Mouse (Mus musculus) bone marrow macrophage, adult 2 months (primary cell): Measurements from ENCODE around the gene Zfp36l1. TPM values are rescaled to one million over a fixed set of nuclear protein-coding genes. Genes with fewer than 3 reads are reported as not detected.

Experiments used
- H3K27ac ChIP-seq: 2 replicates; pipeline ENCODE4 v1.5.1; 2012; ENCODE audit warnings: low read depth, low read length; ENCODE audit not compliant: insufficient read depth
- H3K4me1 ChIP-seq: 2 replicates; pipeline ENCODE4 v1.6.1; 2012; ENCODE audit warnings: low read length; ENCODE audit not compliant: control insufficient read depth, insufficient read depth
- H3K4me3 ChIP-seq: 2 replicates; pipeline ENCODE4 v1.5.1; 2012; ENCODE audit warnings: mild to moderate bottlenecking, low read length, moderate library complexity; ENCODE audit not compliant: insufficient read depth
- CTCF ChIP-seq: IDR thresholded peaks from 2 replicates; pipeline ENCODE4 v1.5.1; 2012; ENCODE audit warnings: low read depth, mild to moderate bottlenecking, low read length, moderate library complexity
- POLR2A ChIP-seq: IDR thresholded peaks from 2 replicates; pipeline ENCODE4 v1.6.1; 2012; ENCODE audit warnings: mild to moderate bottlenecking, low read depth, low read length, borderline replicate concordance
- polyA plus RNA-seq: library from polyadenylated mRNA; stranded (reverse); fragments of >200 nt; gene quantifications from 2 replicates; pipeline ENCODE4 v1.2.4, GENCODE M21; 2012; ENCODE audit not compliant: missing spikeins, insufficient read depth, insufficient read length

Gene Zfp36l1
- 265 and 268 TPM in 2 replicates for polyA plus RNA-seq

DNA sequence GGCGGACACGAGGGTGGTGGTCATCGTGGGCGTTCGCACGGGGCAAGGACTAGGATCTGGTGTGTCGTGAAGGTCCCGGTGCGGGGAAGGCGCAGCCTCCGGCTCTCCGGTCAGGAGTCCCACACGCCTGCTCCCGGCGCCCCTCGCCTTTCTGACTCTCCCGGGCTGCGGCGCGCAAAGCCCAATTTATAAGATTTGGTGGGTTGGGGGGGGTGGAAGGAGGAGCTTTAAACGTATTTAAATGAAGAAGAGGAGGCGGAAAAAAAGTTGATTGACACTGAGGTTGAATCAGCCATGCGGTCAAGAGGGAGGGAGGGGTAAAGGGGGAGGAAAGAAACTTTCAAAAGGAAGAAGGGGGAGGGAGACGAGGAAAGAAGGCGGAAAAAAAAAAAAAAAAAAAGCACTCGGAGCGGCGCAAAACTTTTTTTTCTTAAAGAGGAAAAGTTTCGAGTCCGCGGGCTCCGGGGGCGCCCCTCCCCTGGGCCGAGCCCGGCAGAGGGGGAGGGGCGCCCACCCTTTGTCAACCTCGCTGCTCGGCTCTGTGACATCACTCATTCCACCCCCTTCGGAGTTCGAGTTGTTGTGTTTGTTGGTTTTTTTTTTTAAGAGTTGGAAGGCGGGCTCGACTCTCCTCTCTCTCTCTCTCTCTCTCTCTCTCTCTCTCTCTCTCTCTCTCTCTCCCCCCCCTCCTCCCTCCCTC is at the start of gene Zfp36l1:
Gene Zfp36l1 (minus strand): TSS at position 162 of the 700 bp plus-strand sequence.
- peak within 1 kb of the TSS; percentile 91 for H3K4me3 ChIP-seq
- H3K4me1 ChIP-seq, result peaks cover 15% of the 10 kb centered on the region
- TF ChIP-seq CTCF, result no peak
- peak; percentile 99 for TF ChIP-seq POLR2A
- H3K27ac ChIP-seq, result peak within 1 kb of the TSS; percentile 78

DNA sequence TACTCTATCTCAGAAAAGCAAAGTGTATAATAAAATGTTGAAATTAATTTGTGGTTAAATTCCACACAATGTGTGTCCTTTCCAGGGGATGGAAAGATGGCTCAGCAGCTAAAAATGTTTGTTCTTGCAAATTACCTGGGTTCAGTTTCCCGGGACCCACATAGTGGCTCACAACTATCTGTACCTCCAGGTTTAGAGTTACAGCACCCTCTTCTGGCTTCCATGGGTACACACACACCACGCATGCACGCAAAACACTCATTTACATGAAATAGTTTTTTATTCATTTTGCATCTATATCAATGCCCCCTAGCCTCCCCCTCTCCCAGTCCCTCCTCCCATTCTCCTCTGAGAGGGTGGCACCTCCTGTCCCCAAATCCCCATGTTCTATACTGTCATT is 49.6 kb upstream of the Zfp36l1 start:
- TF ChIP-seq CTCF (no peak), POLR2A (no peak)
- peaks cover 7% of the 10 kb centered on the region for H3K4me1 ChIP-seq
- no peak overlapping the region for H3K27ac ChIP-seq
- H3K4me3 ChIP-seq, result no peak overlapping the region

DNA sequence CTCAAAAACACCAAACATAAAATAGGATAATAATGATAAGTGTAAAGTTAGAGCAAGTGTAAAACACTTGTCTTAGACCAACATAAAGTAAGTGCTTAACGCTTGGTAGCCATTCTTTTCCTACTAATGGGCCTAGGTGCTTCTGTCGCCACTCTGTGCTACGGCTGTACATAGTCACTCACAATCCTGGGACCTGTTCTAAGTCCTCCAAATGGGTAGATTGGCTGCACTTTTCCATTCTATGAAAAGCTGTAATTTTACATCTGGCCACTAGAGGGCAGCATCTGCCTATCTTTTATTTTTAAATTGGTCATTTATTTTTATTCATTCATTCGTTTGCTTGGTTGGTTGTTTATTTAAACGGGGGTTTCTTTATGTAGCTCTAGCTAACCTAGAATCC is 44.9 kb upstream of the Zfp36l1 start:
- no peak overlapping the region for H3K4me3 ChIP-seq
- no peak for TF ChIP-seq CTCF
- TF ChIP-seq POLR2A, result no peak
- H3K27ac ChIP-seq, result no peak overlapping the region
- peaks cover 9% of the 10 kb centered on the region for H3K4me1 ChIP-seq

DNA sequence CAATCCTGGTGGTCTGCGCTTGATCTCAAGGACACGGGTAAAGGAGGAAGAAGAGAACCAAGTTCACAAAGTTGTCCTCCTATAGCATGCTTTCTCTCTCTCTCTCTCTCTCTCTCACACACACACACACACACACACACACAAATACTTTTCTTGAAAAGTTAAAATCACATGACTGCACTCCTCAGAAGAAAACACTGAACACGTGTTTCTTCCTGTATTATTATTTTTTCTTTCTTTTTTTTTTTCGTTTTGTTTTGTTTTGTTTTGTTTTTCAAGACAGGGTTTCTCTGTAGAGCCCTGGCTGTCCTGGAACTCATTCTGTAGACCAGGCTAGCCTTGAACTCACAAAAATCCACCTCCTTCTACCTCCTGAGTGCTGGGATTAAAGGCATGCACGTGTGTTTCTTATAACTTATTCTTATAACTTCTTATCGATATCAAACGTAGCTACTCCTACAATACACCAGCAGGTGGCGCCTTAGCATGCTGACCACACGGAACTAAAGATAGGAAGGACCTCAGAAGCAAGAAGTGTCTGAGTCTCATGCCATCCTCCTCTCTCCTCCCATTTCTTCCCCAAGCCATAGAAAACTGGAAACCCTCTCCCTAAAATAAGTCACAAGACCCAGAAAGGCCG is 41.0 kb upstream of the Zfp36l1 start:
- TF ChIP-seq POLR2A (no peak), CTCF (no peak; the same call in 1 of the 2 replicates)
- Histone ChIP-seq H3K4me1 (peaks cover 6% of the 10 kb centered on the region; the same call in 1 of the 2 replicates), H3K27ac (no peak overlapping the region), H3K4me3 (no peak overlapping the region)

DNA sequence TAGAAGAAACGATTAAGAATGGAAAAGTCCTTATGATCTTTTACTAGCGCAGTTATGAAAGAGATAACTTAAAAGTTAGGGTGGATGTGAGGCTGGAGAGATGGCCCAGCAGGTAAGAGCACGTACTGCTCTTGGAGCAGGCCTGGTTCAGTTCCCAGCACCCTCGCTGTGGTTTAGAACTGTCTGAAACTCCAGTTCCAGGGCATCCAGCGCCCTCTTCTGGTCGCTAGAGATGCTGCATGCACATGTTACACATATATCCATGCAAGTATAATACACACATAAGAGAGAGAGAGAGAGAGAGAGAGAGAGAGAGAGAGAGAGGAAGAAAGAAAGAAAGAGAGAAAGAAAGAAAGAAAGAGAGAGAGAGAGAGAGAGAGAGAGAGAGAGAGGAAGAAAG is 40.3 kb upstream of the Zfp36l1 start:
- Histone ChIP-seq H3K4me1 (peaks cover 6% of the 10 kb centered on the region; the same call in 1 of the 2 replicates), H3K4me3 (no peak overlapping the region), H3K27ac (no peak overlapping the region)
- TF ChIP-seq CTCF (no peak), POLR2A (no peak)

DNA sequence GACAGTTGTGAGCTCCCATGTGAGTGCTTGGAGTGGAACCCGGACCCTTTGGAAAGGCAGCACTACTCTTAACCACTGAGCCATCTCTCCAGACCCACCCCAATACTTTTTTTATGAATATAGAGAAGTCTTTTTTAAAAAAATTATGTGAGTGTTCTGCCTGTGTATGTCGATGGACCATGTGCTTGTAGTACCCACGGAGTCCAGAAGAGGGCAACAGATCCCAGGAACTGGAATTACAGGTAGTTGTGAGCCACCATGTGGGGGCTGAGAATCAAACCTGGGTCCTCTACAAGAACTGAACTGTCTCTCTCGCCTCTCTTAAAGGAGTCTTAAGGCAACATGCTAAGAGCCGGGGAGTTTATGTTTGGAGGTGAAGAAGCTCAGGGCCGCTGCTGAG is 39.0 kb upstream of the Zfp36l1 start:
- H3K27ac ChIP-seq, result no peak overlapping the region
- peaks cover 6% of the 10 kb centered on the region; the same call in 1 of the 2 replicates for H3K4me1 ChIP-seq
- H3K4me3 ChIP-seq, result no peak overlapping the region
- TF ChIP-seq POLR2A, result no peak
- TF ChIP-seq CTCF, result no peak

DNA sequence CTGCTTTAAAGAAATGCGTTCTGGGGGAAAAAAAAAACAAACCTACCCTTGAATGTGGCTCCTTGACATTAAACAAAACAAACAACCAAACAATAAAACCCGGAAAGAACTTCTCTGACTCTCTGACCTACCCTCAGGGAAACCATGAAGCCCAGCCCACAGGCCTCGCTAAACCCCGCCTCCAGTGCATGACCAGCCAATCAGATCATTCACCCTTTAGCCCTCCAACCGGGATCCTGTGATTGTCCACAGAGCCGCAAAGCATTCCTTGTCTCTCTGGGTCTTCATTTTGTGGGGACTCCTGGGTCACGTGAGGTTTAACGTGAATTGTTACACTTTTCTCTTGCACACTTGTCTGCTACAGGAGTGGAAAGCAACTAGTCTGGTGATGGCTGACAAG is 37.8 kb upstream of the Zfp36l1 start:
- Histone ChIP-seq H3K4me1 (peaks cover 6% of the 10 kb centered on the region; the same call in 1 of the 2 replicates), H3K4me3 (no peak overlapping the region), H3K27ac (no peak overlapping the region)
- TF ChIP-seq POLR2A, result no peak
- no peak for TF ChIP-seq CTCF

DNA sequence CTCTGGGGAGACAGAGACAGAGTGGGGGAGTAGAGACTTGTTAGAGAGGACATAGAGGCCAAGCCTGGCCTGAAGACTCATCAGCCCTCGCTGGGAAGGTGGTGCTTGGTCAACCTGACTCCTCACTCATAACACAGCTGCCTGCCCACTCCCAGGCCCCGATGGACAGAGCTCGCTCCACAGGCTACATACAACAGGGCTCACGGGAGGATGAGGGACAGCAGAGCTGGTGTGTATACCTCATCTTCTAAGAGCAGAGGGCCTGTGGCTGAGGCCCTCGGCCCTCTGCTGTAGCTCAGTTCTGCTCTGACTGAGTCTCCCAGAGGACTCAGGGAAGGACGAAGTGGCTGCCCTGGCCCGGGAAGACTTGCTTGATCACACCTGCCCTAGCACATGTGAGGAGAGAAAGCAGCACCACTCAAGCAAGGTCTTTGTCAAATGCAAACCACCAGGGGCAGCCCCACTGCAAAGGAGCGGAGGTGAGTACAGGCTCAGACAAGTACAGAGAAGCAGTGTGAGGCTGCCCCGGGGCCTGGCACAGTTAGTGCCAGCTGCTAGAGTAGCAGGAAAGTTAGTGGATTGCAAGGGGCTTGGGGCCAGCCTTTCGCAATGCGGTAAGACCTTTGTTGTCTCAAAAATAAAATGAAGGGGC is 34.9 kb upstream of the Zfp36l1 start:
- peaks cover 4% of the 10 kb centered on the region; the same call in 1 of the 2 replicates for H3K4me1 ChIP-seq
- no peak overlapping the region for H3K4me3 ChIP-seq
- no peak for TF ChIP-seq POLR2A
- TF ChIP-seq CTCF, result no peak
- H3K27ac ChIP-seq, result no peak overlapping the region

DNA sequence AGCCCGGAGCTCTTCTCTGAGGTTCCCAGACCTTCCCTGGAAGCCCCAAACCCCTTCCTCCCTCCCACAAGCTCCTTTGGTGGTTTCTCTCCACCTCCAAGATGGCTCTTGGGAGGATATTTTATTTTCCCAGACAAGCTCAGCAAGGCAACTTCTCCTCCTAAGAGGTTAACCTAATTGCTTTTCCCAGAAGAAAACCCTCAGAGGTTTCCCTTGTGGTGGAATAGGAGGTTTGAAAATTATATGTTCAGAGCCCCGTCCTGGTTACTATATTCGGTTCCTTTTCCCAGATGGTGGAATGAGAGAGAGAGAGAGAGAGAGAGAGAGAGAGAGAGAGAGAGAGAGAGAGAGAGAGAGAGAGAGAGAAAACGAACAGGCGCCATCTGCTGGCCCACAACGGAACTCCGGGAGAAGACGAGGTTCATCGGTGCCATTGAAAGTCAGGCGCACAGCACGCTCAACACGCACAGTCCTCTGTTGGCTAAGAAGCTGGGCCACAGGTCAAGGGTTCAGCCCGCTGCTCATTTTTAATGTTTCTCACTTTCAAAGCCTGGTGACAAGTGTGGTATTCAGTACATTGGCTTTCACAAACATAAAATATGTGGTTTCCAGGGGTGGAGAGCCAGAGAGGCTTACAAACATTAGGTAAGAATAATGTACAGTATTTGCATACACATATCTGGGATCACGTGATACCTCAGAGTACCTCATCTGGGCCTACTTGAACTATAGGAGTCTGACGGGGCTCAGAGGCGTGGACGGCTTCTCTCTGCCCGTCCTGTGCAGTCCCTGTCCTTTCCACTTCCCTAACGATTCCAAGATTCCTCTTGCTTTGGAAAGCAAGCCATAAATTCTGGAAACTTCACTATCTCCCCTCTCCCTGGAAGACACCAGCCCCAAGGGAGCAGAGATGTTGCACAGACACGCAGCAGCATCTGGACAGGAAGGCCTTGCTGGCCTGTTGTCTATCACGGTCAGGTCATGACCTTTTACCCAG is 33.7 kb upstream of the Zfp36l1 start:
- Histone ChIP-seq H3K4me3 (no peak overlapping the region), H3K27ac (no peak overlapping the region), H3K4me1 (peaks cover 4% of the 10 kb centered on the region; the same call in 1 of the 2 replicates)
- TF ChIP-seq CTCF, result peak; percentile 59
- TF ChIP-seq POLR2A, result no peak
